Mouse (Mus musculus) T-helper 1 cell (primary cell): ENCODE results near the gene Daw1.

Experiments used
- in situ Hi-C: fragments of 300-600 bp; cut with MboI, MseI; formaldehyde crosslinking; loops from one replicate; pipeline ENCODE4 v1.15.1; 2025; ENCODE audit warnings: high pct_unique_total_duplicates

Gene Daw1

GRCm38 (mm10) chr1:83187154-83187553 is 27.6 kb downstream of the Daw1 start:
- in situ Hi-C loops = no loop called here

GRCm38 (mm10) chr1:83209981-83210380 is 50.4 kb downstream of the Daw1 start:
- in situ Hi-C loops = no loop called here

GRCm38 (mm10) chr1:83218260-83218659 is 58.7 kb downstream of the Daw1 start:
- in situ Hi-C loops = no loop called here

- in situ Hi-C loops = no loop called here
These were observed 63.5 kb downstream of the Daw1 start for GRCm38 (mm10) chr1:83223072-83223471.

GRCm38 (mm10) chr1:83224423-83224960 is 64.9 kb downstream of the Daw1 start:
- in situ Hi-C loops = no loop called here

DNA sequence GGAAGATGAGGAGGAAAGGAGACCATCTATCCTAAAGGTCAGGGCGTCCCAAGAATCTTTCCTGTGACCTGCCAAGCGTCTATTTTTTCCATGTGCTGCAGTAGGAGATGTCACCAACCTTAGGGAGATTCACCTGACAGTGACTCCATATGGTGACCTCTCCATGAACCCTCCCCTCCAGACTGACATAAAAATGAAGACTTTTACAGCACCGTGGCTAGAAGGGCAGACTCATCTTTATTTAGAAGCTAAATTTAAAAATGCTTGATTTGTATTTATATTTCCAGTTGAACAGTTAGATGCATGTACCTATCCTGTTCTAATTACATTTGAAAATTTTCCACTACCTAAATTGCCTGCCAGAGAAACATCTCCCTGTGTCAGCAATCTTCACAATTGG is 68.4 kb downstream of the Daw1 start:
- in situ Hi-C loops = no loop called here

DNA sequence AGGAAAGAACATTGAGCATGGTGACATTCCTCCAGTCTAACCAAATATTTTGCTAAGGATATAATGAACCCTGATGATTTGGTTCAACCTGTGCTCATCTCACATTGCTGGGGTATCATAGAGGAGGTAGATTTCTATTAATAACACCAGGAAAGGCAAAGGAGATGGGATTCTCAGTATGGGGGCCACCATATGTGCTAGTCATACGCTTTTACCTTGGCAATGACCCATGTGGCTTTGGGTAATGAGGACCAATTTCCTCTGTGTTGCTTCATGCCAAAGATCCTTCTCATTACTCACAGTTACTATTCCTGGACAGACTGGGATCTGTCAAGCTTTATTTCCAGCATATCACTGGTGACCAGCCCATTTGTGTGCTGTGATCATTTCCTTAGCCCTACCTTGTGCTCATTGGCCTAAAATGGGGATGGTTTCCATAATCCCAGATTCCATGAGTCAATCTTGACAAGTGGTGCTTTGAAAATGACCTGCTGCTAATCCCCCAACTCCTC is 88.7 kb downstream of the Daw1 start:
- in situ Hi-C loops = no loop called here

GRCm38 (mm10) chr1:83251746-83252145 is 92.2 kb downstream of the Daw1 start:
- in situ Hi-C loops = no loop called here
